Mouse (Mus musculus) limb, embryonic 12.5 days (tissue): ENCODE data around the gene Abcf3. TPM values are rescaled to one million over a fixed set of nuclear protein-coding genes. Genes with fewer than 3 reads are reported as not detected.

Experiments
- ATAC-seq: fragments of 200-750 bp; cut with Nextera tagmentation; 2 replicates; pipeline ENCODE4 v1.8.0; 2017; ENCODE audit warnings: low read depth, moderate TSS enrichment; ENCODE audit not compliant: insufficient number of reproducible peaks, insufficient read depth, low FRiP score, low TSS enrichment
- H3K27ac ChIP-seq: fragments of 300-500 bp; sonication (generic); 2 replicates; pipeline ENCODE4 v1.5.1; 2016; ENCODE audit warnings: mild to moderate bottlenecking, moderate library complexity
- H3K27me3 ChIP-seq: fragments of 300-500 bp; sonication (generic); 2 replicates; pipeline ENCODE4 v1.6.1; 2016; ENCODE audit warnings: mild to moderate bottlenecking, moderate library complexity
- H3K36me3 ChIP-seq: fragments of 300-500 bp; sonication (generic); 2 replicates; pipeline ENCODE4 v1.6.1; 2016; ENCODE audit warnings: mild to moderate bottlenecking, moderate library complexity
- H3K4me1 ChIP-seq: fragments of 300-500 bp; sonication (generic); replicated peaks from 2 replicates; pipeline ENCODE4 v1.6.1; 2016
- H3K4me2 ChIP-seq: fragments of 300-500 bp; sonication (generic); 2 replicates; pipeline ENCODE4 v1.6.1; 2016; ENCODE audit warnings: mild to moderate bottlenecking, moderate library complexity
- H3K4me3 ChIP-seq: fragments of 300-500 bp; sonication (generic); replicated peaks from 2 replicates; pipeline ENCODE4 v1.5.1; 2016; ENCODE audit warnings: mild to moderate bottlenecking
- H3K9ac ChIP-seq: fragments of 300-500 bp; sonication (generic); replicated peaks from 2 replicates; pipeline ENCODE4 v1.6.1; 2016; ENCODE audit warnings: mild to moderate bottlenecking, moderate library complexity
- H3K9me3 ChIP-seq: fragments of 300-500 bp; sonication (generic); 2 replicates; pipeline ENCODE4 v1.6.1; 2016; ENCODE audit warnings: mild to moderate bottlenecking, moderate library complexity
- WGBS: fragments of 180-500 bp; shearing (Covaris S2); methylation state at CpG from one replicate; pipeline ENCODE4 v1.1.7; 2016; 5-methylcytosine and 5-hydroxymethylcytosine counted together
- polyA plus RNA-seq: library from polyadenylated mRNA; unstranded; fragments of >200 nt; fragmentation: Nextera tagmentation; extraction: Ambion mirVana; gene quantifications from 2 replicates; pipeline ENCODE4 v1.2.1, GENCODE M21; 2016

Abcf3 gene
- polyA plus RNA-seq, 1 experiment from 2014 or later: 69.8 TPM

DNA sequence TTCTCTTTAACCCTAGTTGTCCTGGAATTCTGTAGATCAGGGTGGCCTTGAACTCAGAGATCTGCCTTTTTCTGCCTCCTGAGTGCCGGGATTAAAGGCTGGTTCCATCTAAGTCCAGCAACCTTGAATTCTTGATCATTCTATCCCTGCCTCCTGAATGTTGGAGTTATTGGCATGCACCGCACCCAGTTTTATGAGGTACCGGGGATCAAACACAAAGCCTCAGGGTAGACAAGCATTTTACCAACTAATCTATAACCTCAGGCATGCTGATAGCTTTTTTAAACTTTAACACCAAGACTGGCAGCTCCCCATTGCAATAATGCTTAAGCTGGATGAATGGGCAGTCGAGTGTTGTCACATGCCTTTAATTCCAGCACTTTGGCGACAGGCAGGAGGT is 954 bp upstream of the Abcf3 start:
- Histone ChIP-seq H3K4me1 (peaks cover 15% of the 10 kb centered on the region), H3K27me3 (no peaks in the 10 kb centered on the region), H3K9ac (peak overlapping the region; percentile 84; the same call in 1 of the 2 replicates), H3K9me3 (no peaks in the 10 kb centered on the region), H3K4me3 (peak overlapping the region; percentile 84), H3K27ac (peak overlapping the region; percentile 73), H3K36me3 (peaks cover 61% of the 10 kb centered on the region), H3K4me2 (peak overlapping the region; percentile 87)
- ATAC-seq: no peak
- 42% methylated on average over 5 of the region's 5 CpGs for WGBS

- ATAC-seq: no peak
- H3K4me1 ChIP-seq: peaks cover 15% of the 10 kb centered on the region
- no peak overlapping the region for H3K27ac ChIP-seq
- H3K9ac ChIP-seq: peak overlapping the region; percentile 84
- H3K4me2 ChIP-seq: peak overlapping the region; percentile 87
- no peaks in the 10 kb centered on the region for H3K27me3 ChIP-seq
- 49% methylated on average over 9 of the region's 9 CpGs for WGBS
- H3K36me3 ChIP-seq: peaks cover 64% of the 10 kb centered on the region
- H3K9me3 ChIP-seq: no peaks in the 10 kb centered on the region
- peak overlapping the region; percentile 84 for H3K4me3 ChIP-seq
These were observed 784 bp downstream of the Abcf3 start for GRCm38 (mm10) chr16:20549161-20549560.

DNA sequence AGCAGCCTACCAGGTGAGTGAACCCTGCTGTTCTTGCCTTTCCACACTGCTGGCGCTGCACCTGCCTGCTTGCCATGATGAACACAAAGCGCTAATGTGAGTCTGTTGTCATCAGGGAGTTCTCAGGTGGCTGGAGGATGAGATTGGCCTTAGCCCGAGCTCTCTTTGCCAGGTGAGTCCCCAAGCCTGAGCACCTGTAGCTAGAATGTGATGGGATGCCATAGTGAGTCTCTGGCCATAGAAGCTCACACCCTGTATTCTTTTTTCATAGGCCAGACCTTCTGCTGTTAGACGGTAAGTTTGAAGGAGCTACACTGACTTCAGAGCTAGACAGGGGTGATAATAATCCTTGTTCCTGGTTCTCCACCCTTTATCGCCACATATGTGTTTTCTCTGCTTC is 3.3 kb downstream of the Abcf3 start:
- no peaks in the 10 kb centered on the region for H3K27me3 ChIP-seq
- no peak for ATAC-seq
- no peak overlapping the region for H3K4me3 ChIP-seq
- peaks cover 65% of the 10 kb centered on the region for H3K36me3 ChIP-seq
- 92% methylated on average over 5 of the region's 5 CpGs for WGBS
- no peak overlapping the region for H3K9ac ChIP-seq
- no peaks in the 10 kb centered on the region for H3K9me3 ChIP-seq
- no peak overlapping the region for H3K27ac ChIP-seq
- no peak overlapping the region for H3K4me2 ChIP-seq
- peaks cover 15% of the 10 kb centered on the region for H3K4me1 ChIP-seq

DNA sequence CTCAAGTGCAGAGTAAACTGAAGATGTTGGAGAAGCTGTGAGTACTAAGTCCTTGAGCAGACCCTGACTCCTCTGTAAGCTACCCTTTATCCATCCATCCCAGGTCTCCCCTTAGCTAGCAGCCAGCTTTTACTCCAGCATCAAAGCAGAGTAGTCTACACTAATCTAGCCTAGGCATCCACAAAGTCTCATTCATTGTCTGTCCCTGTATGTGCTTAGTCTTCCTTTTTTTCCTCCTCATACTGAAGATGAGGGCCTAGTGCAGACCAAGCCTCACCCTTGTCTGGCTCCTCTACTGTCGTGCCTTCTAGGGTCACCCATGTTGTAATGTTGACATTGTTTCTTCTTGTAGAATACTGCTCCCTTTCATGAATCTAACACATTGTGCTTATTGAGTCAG is 4.2 kb downstream of the Abcf3 start:
- Histone ChIP-seq H3K4me2 (no peak overlapping the region), H3K4me1 (peaks cover 10% of the 10 kb centered on the region), H3K27ac (no peak overlapping the region), H3K36me3 (peaks cover 71% of the 10 kb centered on the region), H3K9me3 (no peaks in the 10 kb centered on the region), H3K9ac (no peak overlapping the region), H3K27me3 (no peaks in the 10 kb centered on the region), H3K4me3 (no peak overlapping the region)
- 89% methylated on average over 1 of the region's 1 CpGs for WGBS
- no peak for ATAC-seq

- peaks cover 93% of the 10 kb centered on the region for H3K36me3 ChIP-seq
- WGBS: 86% methylated on average over 6 of the region's 6 CpGs
- no peak for ATAC-seq
These were observed 6.6 kb downstream of the Abcf3 start for GRCm38 (mm10) chr16:20555000-20555399.

GRCm38 (mm10) chr16:20557381-20557780 is 9.0 kb downstream of the Abcf3 start:
- 60% methylated on average over 7 of the region's 7 CpGs for WGBS
- Histone ChIP-seq H3K4me1 (no peaks in the 10 kb centered on the region), H3K9ac (no peak overlapping the region), H3K27me3 (no peaks in the 10 kb centered on the region), H3K9me3 (no peaks in the 10 kb centered on the region), H3K27ac (no peak overlapping the region), H3K36me3 (peaks cover 94% of the 10 kb centered on the region), H3K4me3 (no peak overlapping the region), H3K4me2 (no peak overlapping the region)
- no peak for ATAC-seq

More at GRCm38 (mm10) chr16:20555000-20555399, 6.6 kb downstream of the Abcf3 start:
- Histone ChIP-seq H3K9me3 (no peaks in the 10 kb centered on the region), H3K4me3 (no peak overlapping the region), H3K9ac (no peak overlapping the region), H3K4me2 (no peak overlapping the region), H3K4me1 (no peaks in the 10 kb centered on the region), H3K27ac (no peak overlapping the region), H3K27me3 (no peaks in the 10 kb centered on the region)

- H3K4me1 ChIP-seq: no peaks in the 10 kb centered on the region
- no peak overlapping the region for H3K27ac ChIP-seq
- no peak overlapping the region for H3K9ac ChIP-seq
- 74% methylated on average over 1 of the region's 1 CpGs for WGBS
- H3K4me2 ChIP-seq: no peak overlapping the region
- H3K36me3 ChIP-seq: peaks cover 31% of the 10 kb centered on the region
- H3K9me3 ChIP-seq: no peaks in the 10 kb centered on the region
- H3K4me3 ChIP-seq: no peak overlapping the region
- no peaks in the 10 kb centered on the region for H3K27me3 ChIP-seq
- no peak for ATAC-seq
These were observed 16.7 kb downstream of the Abcf3 start for GRCm38 (mm10) chr16:20565075-20565474.

DNA sequence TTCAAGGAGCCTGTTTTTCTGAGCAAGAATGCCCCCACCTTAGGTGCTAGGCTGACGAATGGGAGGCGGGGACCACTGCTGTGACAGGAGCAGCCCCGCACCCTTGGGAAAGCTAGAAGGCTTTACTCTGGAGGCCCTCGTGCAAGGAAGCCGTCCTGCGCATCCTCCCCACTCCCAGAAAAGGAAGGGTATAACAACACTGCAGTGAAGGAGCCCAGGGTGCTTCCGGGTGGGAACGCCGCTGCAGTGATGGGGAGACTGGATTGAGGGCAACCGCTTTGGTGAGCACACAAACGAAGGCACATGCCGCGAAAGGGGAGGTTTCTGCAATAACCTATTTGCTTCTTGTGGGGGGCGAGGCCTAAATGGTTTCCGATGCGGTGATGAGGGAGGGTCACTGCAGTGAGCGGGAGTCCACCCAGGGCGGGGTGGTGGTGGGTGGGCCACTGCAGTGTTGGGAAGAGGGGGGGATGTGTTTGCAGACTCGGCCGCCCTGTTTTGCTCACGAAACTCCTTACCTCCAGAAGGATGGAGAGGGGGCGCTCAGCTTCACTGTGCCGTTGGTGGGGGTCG is 41.1 kb downstream of the Abcf3 start, which contains the start of gene Vwa5b2:
Vwa5b2 (plus strand) TSS at position 106 of the 573 bp plus-strand sequence.
- H3K4me3 ChIP-seq: peak within 1 kb of the TSS; percentile 54
- peak within 1 kb of the TSS; percentile 89 for H3K4me2 ChIP-seq
- 1% methylated on average over 24 of the region's 24 CpGs for WGBS
- peaks cover 21% of the 10 kb centered on the region for H3K4me1 ChIP-seq
- H3K27me3 ChIP-seq: peaks cover 70% of the 10 kb centered on the region
- peak; percentile 69 for ATAC-seq
- H3K27ac ChIP-seq: no peak within 1 kb of the TSS
- no peaks in the 10 kb centered on the region for H3K36me3 ChIP-seq
- H3K9ac ChIP-seq: peak within 1 kb of the TSS; percentile 54
- H3K9me3 ChIP-seq: no peaks in the 10 kb centered on the region

- Histone ChIP-seq H3K27me3 (peaks cover 74% of the 10 kb centered on the region), H3K4me1 (peaks cover 21% of the 10 kb centered on the region), H3K36me3 (no peaks in the 10 kb centered on the region), H3K4me2 (peak overlapping the region; percentile 89), H3K4me3 (peak overlapping the region; percentile 54), H3K27ac (no peak overlapping the region), H3K9me3 (no peaks in the 10 kb centered on the region), H3K9ac (peak overlapping the region; percentile 54)
- peak; percentile 80 for ATAC-seq
- under 1% methylated on average over 39 of the region's 39 CpGs for WGBS
These were observed 41.7 kb downstream of the Abcf3 start for GRCm38 (mm10) chr16:20589939-20590679.

GRCm38 (mm10) chr16:20590680-20591038 is 42.3 kb downstream of the Abcf3 start:
- no peaks in the 10 kb centered on the region for H3K36me3 ChIP-seq
- WGBS: 3% methylated on average over 15 of the region's 17 CpGs

GRCm38 (mm10) chr16:20591076-20591705 is 42.8 kb downstream of the Abcf3 start:
- 7% methylated on average over 47 of the region's 48 CpGs for WGBS
- Histone ChIP-seq H3K27ac (no peak overlapping the region), H3K4me3 (peak overlapping the region; percentile 54), H3K9me3 (no peaks in the 10 kb centered on the region), H3K4me1 (peaks cover 21% of the 10 kb centered on the region), H3K36me3 (no peaks in the 10 kb centered on the region), H3K9ac (0 out of 2 replicates have a peak overlapping the region, but pooled peaks have one; percentile 13), H3K4me2 (peak overlapping the region; percentile 89), H3K27me3 (peaks cover 83% of the 10 kb centered on the region)
- no peak for ATAC-seq

More at GRCm38 (mm10) chr16:20590680-20591038, 42.3 kb downstream of the Abcf3 start:
- peak overlapping the region; percentile 89 for H3K4me2 ChIP-seq
- no peak overlapping the region for H3K27ac ChIP-seq
- no peak for ATAC-seq
- H3K9ac ChIP-seq: 0 out of 2 replicates have a peak overlapping the region, but pooled peaks have one; percentile 3
- H3K27me3 ChIP-seq: peaks cover 80% of the 10 kb centered on the region
- H3K4me3 ChIP-seq: peak overlapping the region; percentile 54
- no peaks in the 10 kb centered on the region for H3K9me3 ChIP-seq
- H3K4me1 ChIP-seq: peaks cover 21% of the 10 kb centered on the region
